Mouse (Mus musculus) mouse embryonic stem cell (cell line): Measurements from ENCODE around the gene Sh2d1a.

Experiments
- in situ Hi-C, 2 experiments: fragments of 300-500 bp; cut with MboI; formaldehyde crosslinking; loops; 1 replicate in 1 of 2; 3 replicates in 1 of 2; pipeline ENCODE4 v1.14.3; 2019 to 2020; ENCODE audit warnings: low sequenced_read_pairs in 2 of 2, low pct_unique_long_range_greater_than_20kb in 1 of 2, mixed read lengths in 1 of 2; ENCODE audit not compliant: unreplicated experiment in 1 of 2

The Sh2d1a gene

GRCm38 (mm10) chrX:42502291-42503043 is at the start of gene Sh2d1a:
Gene Sh2d1a (plus strand): TSS chrX:42502453.
- in situ Hi-C loops: loop anchor here (25.0 kb wide), 2 partner anchors 115 to 465 kb away; no protein-coding TSS in a partner anchor

GRCm38 (mm10) chrX:42453001-42453400 is 49.3 kb upstream of the Sh2d1a start:
- in situ Hi-C loops: no loop called here

- in situ Hi-C loops: no loop called here
These were observed 47.7 kb upstream of the Sh2d1a start for GRCm38 (mm10) chrX:42454533-42454932.

GRCm38 (mm10) chrX:42489446-42489845 is 12.8 kb upstream of the Sh2d1a start, which contains the start of gene Tex13c2:
Gene Tex13c2 (plus strand): TSS chrX:42489691.
- in situ Hi-C loops: no loop called here

GRCm38 (mm10) chrX:42490336-42490735 is 11.9 kb upstream of the Sh2d1a start:
- in situ Hi-C loops: no loop called here

- in situ Hi-C loops: loop anchor here (25.0 kb wide), 2 partner anchors 113 to 463 kb away; no protein-coding TSS in a partner anchor
These were observed 1.7 kb upstream of the Sh2d1a start for GRCm38 (mm10) chrX:42500538-42500937.

- in situ Hi-C loops: loop anchor here (25.0 kb wide), 2 partner anchors 124 to 474 kb away; no protein-coding TSS in a partner anchor
These were observed 8.9 kb downstream of the Sh2d1a start for GRCm38 (mm10) chrX:42511105-42511504.

GRCm38 (mm10) chrX:42512567-42512966 is 10.3 kb downstream of the Sh2d1a start:
- in situ Hi-C loops: loop anchor here (25.0 kb wide), 2 partner anchors 125 to 475 kb away; no protein-coding TSS in a partner anchor

- in situ Hi-C loops: loop anchor here (25.0 kb wide), 2 partner anchors 136 to 486 kb away; no protein-coding TSS in a partner anchor
These were observed 20.6 kb downstream of the Sh2d1a start for GRCm38 (mm10) chrX:42522868-42523267.

GRCm38 (mm10) chrX:42530703-42531102 is 28.4 kb downstream of the Sh2d1a start:
- in situ Hi-C loops: no loop called here

GRCm38 (mm10) chrX:42540030-42540755 is 37.9 kb downstream of the Sh2d1a start:
- in situ Hi-C loops: no loop called here

GRCm38 (mm10) chrX:42540756-42541053 is 38.5 kb downstream of the Sh2d1a start:
- in situ Hi-C loops: no loop called here

GRCm38 (mm10) chrX:42545076-42545475 is 42.8 kb downstream of the Sh2d1a start:
- in situ Hi-C loops: no loop called here

- in situ Hi-C loops: no loop called here
These were observed 46.3 kb downstream of the Sh2d1a start for GRCm38 (mm10) chrX:42548513-42548912.

- in situ Hi-C loops: loop anchor here in 1 of 2 experiments (25.0 kb wide), 1 partner anchor 405 kb away; no protein-coding TSS in a partner anchor
These were observed 55.0 kb downstream of the Sh2d1a start for GRCm38 (mm10) chrX:42557284-42557683.

- in situ Hi-C loops: loop anchor here in 1 of 2 experiments (25.0 kb wide), 1 partner anchor 404 kb away; no protein-coding TSS in a partner anchor
These were observed 56.4 kb downstream of the Sh2d1a start for GRCm38 (mm10) chrX:42558683-42559082.
